Mouse (Mus musculus): ENCODE data around the gene Tmem97. TPM values are rescaled to one million over a fixed set of nuclear protein-coding genes. Genes with fewer than 3 reads are reported as not detected.

The Tmem97 gene
- polyA plus RNA-seq, 1 experiment, result 74.3 TPM

DNA sequence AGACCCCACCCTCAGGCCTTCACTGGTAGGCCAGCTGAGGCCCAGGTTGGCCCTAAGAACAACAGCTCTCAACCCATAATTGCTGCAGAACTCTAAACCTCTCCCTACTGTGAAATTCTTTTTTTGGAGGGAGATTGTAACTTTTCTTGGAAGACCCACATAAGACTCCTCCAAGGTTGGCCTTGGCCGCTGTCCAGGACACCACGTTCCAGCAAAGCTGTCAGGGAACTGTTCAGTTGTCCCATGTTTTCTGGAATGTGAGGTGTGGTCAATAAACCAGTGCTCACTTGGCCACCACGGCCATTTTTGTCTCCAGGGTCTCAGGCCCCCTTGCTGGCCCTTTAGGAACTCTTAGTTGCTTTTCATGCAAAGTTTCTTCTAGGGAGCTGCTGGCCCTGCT is 28.7 kb downstream of the Tmem97 start:
- 70% methylated on average over 3 of the region's 3 CpGs for WGBS
- DNase-seq (ENCODE audit: low read depth, low spot score), result no peak

DNA sequence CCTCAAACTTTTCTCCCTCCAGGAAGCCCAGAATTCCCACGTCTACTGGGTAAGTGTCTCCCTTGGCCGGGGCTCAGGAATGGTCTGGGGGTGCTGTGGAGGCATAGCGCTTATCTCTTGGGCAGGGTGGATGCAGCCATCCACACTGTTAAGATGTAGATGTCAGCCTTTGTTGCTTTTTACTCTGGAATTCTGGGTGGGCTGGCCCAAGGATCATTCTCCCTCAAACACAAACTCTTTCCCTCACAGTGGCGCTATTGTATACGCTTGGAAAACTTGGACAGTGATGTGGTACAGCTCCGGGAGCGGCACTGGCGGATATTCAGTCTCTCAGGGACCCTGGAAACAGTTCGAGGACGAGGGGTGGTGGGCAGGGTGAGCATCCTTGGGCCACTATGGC is 31.6 kb downstream of the Tmem97 start:
- WGBS, result 90% methylated on average over 10 of the region's 10 CpGs
- no peak for DNase-seq (ENCODE audit: low read depth, low spot score)

DNA sequence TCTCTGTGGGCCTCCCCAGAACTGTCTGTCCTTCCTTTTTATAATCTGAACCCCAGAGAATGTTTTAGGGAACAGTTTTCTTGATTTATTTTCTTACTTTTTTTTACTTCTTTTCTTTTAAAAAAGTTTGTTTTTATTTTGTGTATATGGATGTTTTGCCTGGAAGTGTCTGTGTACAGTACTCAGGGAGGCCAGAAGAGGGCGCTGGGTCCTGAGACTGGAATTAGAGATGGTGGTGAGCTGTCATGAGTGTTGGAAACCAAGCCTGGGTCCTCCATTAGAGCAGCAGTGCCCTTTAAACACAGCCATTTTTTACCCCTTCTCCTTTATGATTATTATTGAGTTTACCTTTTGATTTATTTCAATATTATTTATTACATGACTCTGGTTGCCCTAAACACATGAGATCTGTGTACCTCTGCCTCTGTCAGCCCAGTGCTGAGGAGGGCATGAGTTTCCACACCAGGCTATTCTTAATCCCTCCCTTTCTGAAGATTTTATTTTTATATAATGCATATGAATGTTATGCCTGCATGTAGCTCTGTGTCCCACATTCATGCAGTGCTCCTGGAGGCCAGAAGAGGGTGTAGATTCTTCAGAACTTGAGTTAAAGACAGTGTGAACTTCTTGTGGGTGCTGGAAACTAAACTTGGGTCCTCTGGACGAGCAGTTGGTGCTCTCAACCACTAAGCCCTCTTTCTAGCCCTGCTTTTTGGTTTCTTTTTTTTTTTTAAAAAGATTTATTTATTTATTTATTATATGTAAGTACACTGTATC is 34.8 kb downstream of the Tmem97 start:
- no peak for DNase-seq (ENCODE audit: low read depth, low spot score)
- 75% methylated on average over 2 of the region's 2 CpGs for WGBS

DNA sequence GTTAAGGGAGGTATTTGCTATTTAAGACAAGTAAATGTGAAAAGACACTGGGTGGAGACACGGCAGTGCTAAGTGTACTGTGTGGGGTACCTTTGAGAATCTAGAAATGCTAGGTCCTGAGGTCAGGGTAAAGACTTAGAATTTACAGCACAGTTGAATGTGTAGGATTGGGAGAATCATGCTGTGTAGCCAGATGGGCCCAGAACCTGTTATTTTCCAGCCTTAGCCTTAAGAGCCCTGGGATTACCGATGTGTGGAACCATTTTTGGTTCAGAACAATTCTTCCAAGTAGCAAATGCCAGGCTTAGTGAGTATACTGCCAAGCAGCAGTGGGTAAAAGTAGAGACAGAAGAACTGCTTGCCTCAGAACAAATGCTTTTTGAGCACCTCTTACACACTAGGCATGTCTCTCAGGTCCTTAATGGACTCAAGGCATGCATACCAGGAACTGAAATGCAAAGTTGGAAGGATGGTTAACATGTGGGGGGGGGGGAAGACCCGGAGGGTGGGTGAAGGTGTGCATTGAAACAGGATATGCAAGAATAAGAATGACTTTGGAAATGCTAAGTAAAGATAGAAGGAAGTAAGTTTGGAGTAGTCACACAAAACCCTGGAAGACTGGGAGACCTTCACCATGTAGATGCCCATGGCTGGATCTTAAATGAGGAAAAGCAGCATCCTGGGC is 37.3 kb downstream of the Tmem97 start:
- WGBS, result 51% methylated on average over 3 of the region's 3 CpGs
- DNase-seq (ENCODE audit: low read depth, low spot score), result no peak

DNA sequence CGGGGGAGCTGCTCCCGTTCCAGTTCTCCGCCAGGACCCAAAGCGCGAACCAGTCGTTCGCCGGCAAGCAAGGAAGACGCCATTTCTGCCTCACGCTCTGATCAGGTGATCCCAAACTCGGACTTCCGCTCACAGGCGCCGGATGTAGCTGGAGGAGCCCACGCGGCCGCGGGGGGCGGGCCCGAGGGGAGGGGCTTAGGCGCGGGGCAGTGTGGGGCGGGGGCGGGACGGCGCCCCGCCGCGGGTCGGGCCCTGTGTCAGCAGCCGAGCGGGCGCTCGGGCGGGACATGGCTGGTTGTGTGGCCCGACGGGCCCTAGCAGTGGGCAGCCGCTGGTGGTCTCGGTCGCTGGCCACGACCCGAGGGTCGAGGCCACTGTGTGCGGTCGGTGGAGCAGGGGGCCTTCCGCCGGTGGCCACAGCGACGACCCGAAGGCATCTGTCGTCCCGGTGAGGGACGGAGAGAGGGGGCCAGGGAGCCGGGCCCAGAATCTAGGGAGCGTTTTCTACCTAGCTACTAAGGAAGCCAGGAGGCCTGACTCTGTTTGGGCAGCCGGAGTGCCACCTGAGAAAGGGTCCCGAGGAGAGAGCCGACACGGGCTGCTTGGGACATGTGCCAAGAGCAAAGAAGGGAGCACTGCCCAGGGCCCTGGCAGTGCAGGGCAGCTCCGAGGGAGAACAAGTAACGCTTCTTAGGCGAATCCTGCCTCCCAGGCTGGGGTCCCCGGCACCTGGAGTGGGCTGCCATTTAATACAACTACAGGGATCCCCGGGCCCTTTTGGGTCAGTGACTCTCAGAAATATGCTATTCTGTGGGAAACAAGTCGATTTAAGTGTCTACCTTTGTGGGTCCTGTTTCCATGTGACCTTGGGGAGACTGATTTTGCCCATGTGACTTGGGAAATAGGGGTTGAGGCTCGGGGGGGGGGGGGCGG is 38.3 kb downstream of the Tmem97 start, which contains the start of the genes Tmem199 and Poldip2:
Tmem199 (minus strand) TSS at position 148 of the 933 bp plus-strand sequence.
Poldip2 (plus strand) TSS at position 169 of the 933 bp plus-strand sequence.
- peak; percentile 76 for DNase-seq (ENCODE audit: low read depth, low spot score)
- under 1% methylated on average over 67 of the region's 67 CpGs for WGBS

DNA sequence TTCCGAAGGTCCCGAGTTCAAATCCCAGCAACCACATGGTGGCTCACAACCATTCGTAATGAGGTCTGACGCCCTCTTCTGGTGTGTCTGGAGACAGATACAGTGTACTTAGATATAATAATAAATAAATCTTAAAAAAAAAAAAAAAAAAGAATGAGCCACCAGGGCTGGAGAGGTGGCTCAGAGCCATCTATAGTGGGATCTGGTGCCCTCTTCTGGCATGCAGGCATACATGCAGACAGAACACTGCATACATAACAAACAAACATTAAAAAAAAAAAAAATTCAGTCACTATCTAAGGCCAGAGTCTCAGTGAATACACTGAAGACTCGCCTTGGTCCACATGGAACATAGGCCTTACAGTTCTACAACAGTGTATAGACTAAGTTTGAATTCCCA is 41.4 kb downstream of the Tmem97 start:
- whole genome bisulfite sequencing, result 88% methylated on average over 5 of the region's 5 CpGs
- DNase-seq (ENCODE audit: low read depth, low spot score), result no peak

DNA sequence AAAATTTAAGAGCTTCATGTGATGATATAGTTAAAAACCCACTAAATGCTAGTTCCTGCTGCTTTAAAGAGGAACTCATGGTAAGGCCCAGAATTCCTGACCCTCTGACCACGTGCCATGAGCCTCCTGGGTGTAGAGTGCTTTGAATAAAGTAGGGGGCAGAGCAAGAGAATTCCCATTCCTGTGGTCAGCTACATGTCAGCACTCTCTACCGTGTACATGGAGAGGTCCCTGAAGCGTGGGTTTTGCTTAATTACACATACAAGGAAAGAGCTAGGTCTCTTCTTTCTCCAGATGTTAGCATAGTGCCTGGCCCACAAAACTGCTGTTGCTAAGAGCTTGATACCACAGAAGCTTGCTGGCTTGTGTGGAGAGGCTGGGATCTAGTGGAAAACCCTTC is 45.1 kb downstream of the Tmem97 start:
- WGBS, result 79% methylated on average over 3 of the region's 3 CpGs
- no peak for DNase-seq (ENCODE audit: low read depth, low spot score)

DNA sequence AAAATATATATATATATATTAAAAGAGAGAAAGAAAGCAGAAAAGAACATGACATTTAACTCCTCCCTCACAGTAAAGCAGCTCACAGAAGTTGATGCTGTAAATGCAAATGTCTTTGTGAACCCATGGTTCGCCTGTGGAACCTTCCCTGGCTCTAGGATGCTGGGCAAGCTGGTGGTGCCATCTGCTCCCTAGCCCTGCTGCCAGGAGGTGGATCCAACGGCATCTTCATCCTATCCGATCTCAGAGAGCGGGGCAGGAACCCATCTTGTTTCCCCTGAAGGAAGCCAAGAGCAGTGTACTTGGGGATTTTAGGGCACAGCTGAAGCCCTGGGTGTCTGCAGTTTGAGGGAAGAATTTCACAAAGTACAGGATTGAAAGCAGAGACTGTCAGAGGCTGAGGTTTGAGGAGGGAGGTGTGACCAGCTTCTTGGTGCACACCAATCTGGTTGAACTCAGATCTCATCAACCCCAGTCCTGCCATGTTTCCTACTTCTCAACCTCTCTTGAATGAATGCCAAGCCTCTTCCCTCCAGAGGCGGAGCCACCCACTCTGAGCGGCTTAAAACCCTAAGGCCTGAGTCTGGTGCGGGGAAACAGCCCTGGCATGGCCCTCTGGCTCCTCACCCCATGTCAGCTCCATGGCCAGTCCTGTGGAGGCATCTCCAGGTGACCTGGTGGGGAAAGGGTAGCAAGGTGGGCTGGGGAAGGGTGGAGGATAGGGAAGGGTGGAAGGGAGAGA is 47.5 kb downstream of the Tmem97 start, which contains the start of gene Sebox:
Sebox (plus strand) TSS at position 539 of the 742 bp plus-strand sequence.
- no peak for DNase-seq (ENCODE audit: low read depth, low spot score)
- WGBS, result 62% methylated on average over 7 of the region's 7 CpGs

DNA sequence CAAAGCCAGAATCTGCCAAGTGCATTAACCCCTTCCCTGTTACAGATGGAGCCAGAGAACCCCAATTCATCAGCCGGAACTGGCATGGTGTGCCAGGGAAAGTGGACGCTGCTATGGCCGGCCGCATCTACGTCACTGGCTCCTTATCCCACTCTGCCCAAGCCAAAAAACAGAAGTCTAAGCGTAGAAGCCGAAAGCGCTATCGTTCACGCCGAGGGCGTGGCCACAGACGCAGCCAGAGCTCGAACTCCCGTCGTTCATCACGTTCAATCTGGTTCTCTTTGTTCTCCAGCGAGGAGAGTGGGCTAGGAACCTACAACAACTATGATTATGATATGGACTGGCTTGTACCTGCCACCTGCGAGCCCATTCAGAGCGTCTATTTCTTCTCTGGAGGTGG is 49.0 kb downstream of the Tmem97 start:
- WGBS, result 76% methylated on average over 20 of the region's 20 CpGs

DNA sequence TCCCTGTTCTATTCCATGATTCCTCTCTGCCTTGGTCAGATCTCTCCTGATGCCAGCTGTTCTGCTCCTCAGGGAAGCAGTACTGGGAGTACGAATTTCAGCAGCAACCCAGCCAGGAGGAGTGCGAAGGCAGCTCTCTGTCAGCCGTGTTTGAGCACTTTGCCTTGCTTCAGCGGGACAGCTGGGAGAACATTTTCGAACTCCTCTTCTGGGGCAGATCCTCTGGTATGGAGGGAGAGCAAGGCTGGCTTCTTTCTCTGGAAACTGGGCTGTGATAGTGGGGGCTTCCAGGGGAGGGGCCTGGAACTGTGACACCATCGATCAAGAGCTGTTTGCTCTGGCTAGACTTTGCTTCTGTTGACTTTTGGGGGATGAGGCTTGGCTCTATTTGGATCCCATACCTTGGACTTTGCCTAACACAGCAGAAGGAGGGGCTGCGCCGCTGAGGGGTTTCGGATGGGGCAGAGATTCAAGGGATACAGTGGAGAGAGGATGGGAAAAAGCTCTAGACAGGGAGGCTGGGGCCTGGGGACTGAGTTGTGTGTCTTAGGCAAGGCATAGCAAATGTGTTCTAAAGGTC is 49.9 kb downstream of the Tmem97 start:
- WGBS, result 41% methylated on average over 9 of the region's 9 CpGs
- DNase-seq (ENCODE audit: low read depth, low spot score), result no peak

More for the DNA sequence above, 49.0 kb downstream of the Tmem97 start:
- no peak for DNase-seq (ENCODE audit: low read depth, low spot score)

DNA sequence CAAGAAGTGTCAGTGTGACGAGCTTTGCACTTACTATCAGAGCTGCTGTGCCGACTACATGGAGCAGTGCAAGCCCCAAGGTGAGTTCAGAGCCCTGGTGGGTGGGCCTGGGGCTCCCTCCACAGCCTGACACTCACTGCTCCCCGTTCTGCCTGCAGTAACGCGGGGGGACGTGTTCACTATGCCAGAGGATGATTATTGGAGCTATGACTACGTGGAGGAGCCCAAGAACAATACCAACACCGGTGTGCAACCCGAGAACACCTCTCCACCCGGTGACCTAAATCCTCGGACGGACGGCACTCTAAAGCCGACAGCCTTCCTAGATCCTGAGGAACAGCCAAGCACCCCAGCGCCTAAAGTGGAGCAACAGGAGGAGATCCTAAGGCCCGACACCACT is 51.0 kb downstream of the Tmem97 start:
- DNase-seq (ENCODE audit: low read depth, low spot score), result no peak
- WGBS, result 37% methylated on average over 16 of the region's 16 CpGs

DNA sequence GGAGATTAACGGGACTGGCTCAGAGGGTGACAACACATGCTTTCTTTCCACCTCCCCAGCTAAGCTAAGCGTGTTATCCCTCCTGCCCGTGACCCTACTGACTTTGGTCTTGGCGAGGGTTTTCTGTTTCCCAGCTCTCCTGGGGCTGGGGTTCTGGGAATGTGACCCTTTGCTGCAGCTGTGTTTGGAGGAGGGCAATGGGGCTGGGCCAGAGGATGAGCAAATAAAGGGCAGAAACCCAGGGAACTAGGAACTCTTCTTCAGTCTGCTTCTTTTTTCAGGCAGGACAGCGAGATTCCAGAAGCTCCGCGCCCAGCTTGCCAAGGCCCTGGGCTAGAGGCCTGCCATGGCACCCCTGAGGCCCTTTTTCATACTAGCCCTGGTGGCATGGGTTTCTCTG is 51.6 kb downstream of the Tmem97 start, which contains the start of gene Vtn:
Vtn (plus strand) TSS at position 88 of the 400 bp plus-strand sequence.
- DNase-seq (ENCODE audit: low read depth, low spot score), result no peak
- WGBS, result 46% methylated on average over 7 of the region's 7 CpGs

DNA sequence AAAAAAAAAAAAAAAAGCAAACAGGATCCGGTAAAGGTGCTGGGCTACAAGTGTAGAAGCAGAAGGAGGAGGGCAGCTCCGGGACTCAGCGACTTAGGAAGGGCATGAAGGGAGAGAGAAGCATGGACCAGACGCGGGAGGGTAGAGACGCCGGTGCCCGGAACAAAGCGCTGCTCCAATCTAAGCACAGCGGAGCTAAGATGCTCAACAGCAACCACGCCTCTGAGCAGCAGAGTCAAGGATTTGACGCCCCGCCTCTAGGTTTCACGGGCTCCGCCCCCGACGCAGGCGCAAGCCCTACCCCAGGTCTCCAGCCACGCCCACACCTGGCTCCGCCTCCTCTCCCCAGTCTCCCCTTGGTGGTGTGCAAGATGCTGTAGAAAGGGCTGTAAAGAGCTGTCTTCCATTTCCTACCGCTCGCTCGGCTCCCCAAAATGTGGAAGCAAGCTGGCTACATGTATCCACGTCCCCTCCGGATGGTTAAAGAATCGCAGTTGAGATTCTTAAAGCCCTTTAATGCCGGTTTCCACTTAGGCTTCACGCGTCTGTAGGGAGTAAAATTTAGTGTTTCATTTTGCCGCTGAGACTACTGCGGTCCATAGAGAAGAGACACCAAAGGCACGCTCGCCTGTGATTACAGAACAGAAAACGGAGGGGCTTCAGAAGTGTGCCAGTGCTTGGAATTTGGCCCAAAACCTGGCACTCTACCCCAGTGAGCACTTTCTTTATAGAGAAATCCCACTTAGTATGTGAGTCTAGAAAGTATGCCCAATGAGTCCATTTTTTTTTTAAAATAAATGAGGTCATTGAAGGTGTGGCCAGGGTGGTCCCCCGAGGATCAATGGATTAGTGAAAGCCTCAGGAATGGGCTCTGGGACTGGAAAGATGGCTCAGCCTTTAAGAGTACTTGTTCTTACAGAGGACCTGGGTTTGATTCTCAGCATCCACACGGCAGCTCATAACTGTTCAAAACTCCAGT is 52.7 kb downstream of the Tmem97 start, which contains the start of gene Sarm1:
Sarm1 (minus strand) TSS at position 211 of the 979 bp plus-strand sequence.
- 4% methylated on average over 36 of the region's 36 CpGs for WGBS
- DNase-seq (ENCODE audit: low read depth, low spot score), result peak; percentile 64

DNA sequence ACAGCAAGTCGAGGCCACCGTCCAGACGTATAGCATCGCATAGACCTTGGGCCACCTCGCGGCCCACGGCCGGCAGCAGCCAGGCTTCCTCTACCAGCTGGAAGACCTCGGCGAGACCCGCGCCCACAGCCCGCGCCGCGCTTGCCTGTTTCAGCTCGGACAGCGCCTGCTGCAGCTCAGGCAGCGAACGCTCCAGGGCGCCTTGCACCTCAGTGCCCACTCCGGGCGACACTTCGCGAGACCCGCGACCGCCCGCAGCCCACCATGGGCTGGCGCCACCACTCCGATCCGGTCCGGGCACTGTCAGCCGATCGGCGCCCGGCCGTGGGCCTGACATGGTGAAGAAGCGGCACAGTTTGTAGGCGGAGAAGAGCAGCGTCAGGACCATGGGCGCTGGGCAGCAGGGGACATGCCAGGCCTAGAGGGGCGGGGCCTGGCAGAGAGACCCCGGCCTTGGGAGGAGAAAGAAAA is 53.5 kb downstream of the Tmem97 start:
- no peak for DNase-seq (ENCODE audit: low read depth, low spot score)
- 2% methylated on average over 44 of the region's 44 CpGs for WGBS

DNA sequence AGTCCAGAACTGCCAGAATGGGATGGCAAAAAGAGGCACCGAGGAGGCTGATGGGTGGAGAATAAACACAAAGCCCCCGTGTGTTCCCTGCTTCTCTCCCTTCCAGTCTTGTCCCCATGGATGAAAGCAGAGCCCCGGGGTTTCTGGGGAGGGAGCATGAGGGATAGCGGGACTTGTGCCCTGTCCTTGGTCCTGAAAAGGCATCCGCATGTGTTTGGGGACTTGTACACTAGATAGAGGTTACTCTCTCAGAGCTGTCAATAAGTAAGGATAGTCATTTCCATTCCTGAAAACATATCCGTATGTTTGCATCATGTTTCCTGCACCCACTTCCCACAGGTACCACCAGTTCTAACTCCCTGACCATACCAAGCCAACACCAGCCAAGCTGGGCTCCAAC is 54.7 kb downstream of the Tmem97 start:
- DNase-seq (ENCODE audit: low read depth, low spot score), result no peak
- 8% methylated on average over 6 of the region's 6 CpGs for WGBS
